Mouse (Mus musculus) limb, embryonic 12.5 days (tissue): Measurements from ENCODE around the gene Pkd1l1. TPM values are rescaled to one million over a fixed set of nuclear protein-coding genes. Genes with fewer than 3 reads are reported as not detected.

ENCODE experiments used
- ATAC-seq: fragments of 200-750 bp; cut with Nextera tagmentation; 2 replicates; pipeline ENCODE4 v1.8.0; 2017; ENCODE audit warnings: low read depth, moderate TSS enrichment; ENCODE audit not compliant: insufficient number of reproducible peaks, insufficient read depth, low FRiP score, low TSS enrichment
- H3K27ac ChIP-seq: fragments of 300-500 bp; sonication (generic); 2 replicates; pipeline ENCODE4 v1.5.1; 2016; ENCODE audit warnings: mild to moderate bottlenecking, moderate library complexity
- H3K27me3 ChIP-seq: fragments of 300-500 bp; sonication (generic); 2 replicates; pipeline ENCODE4 v1.6.1; 2016; ENCODE audit warnings: mild to moderate bottlenecking, moderate library complexity
- H3K36me3 ChIP-seq: fragments of 300-500 bp; sonication (generic); 2 replicates; pipeline ENCODE4 v1.6.1; 2016; ENCODE audit warnings: mild to moderate bottlenecking, moderate library complexity
- H3K4me1 ChIP-seq: fragments of 300-500 bp; sonication (generic); replicated peaks from 2 replicates; pipeline ENCODE4 v1.6.1; 2016
- H3K4me2 ChIP-seq: fragments of 300-500 bp; sonication (generic); 2 replicates; pipeline ENCODE4 v1.6.1; 2016; ENCODE audit warnings: mild to moderate bottlenecking, moderate library complexity
- H3K4me3 ChIP-seq: fragments of 300-500 bp; sonication (generic); replicated peaks from 2 replicates; pipeline ENCODE4 v1.5.1; 2016; ENCODE audit warnings: mild to moderate bottlenecking
- H3K9ac ChIP-seq: fragments of 300-500 bp; sonication (generic); replicated peaks from 2 replicates; pipeline ENCODE4 v1.6.1; 2016; ENCODE audit warnings: mild to moderate bottlenecking, moderate library complexity
- H3K9me3 ChIP-seq: fragments of 300-500 bp; sonication (generic); 2 replicates; pipeline ENCODE4 v1.6.1; 2016; ENCODE audit warnings: mild to moderate bottlenecking, moderate library complexity
- WGBS: fragments of 180-500 bp; shearing (Covaris S2); methylation state at CpG from one replicate; pipeline ENCODE4 v1.1.7; 2016; 5-methylcytosine and 5-hydroxymethylcytosine counted together
- polyA plus RNA-seq: library from polyadenylated mRNA; unstranded; fragments of >200 nt; fragmentation: Nextera tagmentation; extraction: Ambion mirVana; gene quantifications from 2 replicates; pipeline ENCODE4 v1.2.1, GENCODE M21; 2016

Pkd1l1 gene
- polyA plus RNA-seq, 1 experiment from 2014 or later = 0.04 TPM

DNA sequence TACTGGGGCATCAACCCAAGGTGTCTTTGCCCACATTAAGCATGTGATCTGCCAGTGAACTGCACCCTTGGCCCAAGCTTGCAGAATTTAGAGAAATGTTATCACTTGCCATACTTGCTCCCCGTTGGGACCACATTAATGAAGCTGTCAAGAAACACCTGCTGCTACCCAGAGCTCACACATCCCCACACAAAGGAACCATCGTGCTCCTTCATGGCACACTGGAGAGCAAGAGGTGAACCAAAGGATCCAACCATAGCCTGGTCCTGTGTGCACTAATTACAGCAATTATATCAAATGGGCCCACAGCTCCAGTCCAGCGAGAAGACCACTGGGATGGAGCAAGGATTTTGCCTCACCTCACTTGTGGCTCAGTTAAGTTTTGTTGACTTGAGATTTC lies 114.0 kb downstream of the Pkd1l1 start:
- H3K27ac ChIP-seq = no peak overlapping the region
- no peak overlapping the region for H3K4me2 ChIP-seq
- WGBS = 62% methylated on average over 3 of the region's 3 CpGs
- H3K4me3 ChIP-seq = no peak overlapping the region
- ATAC-seq = no peak
- H3K9me3 ChIP-seq = no peaks in the 10 kb centered on the region
- H3K9ac ChIP-seq = no peak overlapping the region
- H3K4me1 ChIP-seq = peaks cover 8% of the 10 kb centered on the region; the same call in 1 of the 2 replicates
- no peaks in the 10 kb centered on the region for H3K36me3 ChIP-seq
- no peaks in the 10 kb centered on the region for H3K27me3 ChIP-seq

DNA sequence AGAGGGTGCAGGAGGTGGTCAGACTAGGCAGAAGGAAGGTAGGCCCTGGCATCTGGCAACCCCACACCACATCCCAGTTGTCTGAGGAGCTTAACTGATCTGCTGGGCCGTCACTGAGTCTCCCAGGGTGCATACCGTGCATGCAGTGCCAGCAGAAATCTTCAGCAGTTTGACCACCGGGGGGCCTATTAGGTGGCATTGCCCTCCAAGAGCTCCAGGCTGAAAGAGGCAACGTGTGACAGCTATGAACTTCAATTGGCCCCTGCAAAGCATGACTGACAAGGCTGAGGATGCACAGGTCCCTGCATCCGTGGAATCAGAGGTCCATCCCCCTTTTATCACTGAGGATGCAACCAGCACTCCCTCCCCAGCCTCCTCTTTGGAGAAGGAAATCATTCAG lies 116.9 kb downstream of the Pkd1l1 start:
- Histone ChIP-seq H3K36me3 (no peaks in the 10 kb centered on the region), H3K27me3 (no peaks in the 10 kb centered on the region), H3K9me3 (no peaks in the 10 kb centered on the region), H3K27ac (no peak overlapping the region), H3K4me3 (no peak overlapping the region), H3K4me2 (no peak overlapping the region), H3K4me1 (peaks cover 8% of the 10 kb centered on the region; the same call in 1 of the 2 replicates), H3K9ac (no peak overlapping the region)
- 64% methylated on average over 5 of the region's 5 CpGs for WGBS
- no peak for ATAC-seq

GRCm38 (mm10) chr11:8848049-8848448 lies 125.0 kb downstream of the Pkd1l1 start:
- H3K9me3 ChIP-seq = no peaks in the 10 kb centered on the region
- no peak for ATAC-seq
- H3K27me3 ChIP-seq = no peaks in the 10 kb centered on the region
- no peak overlapping the region for H3K4me2 ChIP-seq
- no peak overlapping the region for H3K27ac ChIP-seq
- H3K9ac ChIP-seq = no peak overlapping the region
- no peaks in the 10 kb centered on the region for H3K4me1 ChIP-seq
- H3K36me3 ChIP-seq = no peaks in the 10 kb centered on the region
- H3K4me3 ChIP-seq = no peak overlapping the region

- 77% methylated on average over 2 of the region's 2 CpGs for WGBS
Observed at GRCm38 (mm10) chr11:8847627-8848026, 125.4 kb downstream of the Pkd1l1 start.

GRCm38 (mm10) chr11:8836176-8836575 lies 136.9 kb downstream of the Pkd1l1 start:
- no peaks in the 10 kb centered on the region for H3K4me1 ChIP-seq
- peaks cover 10% of the 10 kb centered on the region; the same call in 1 of the 2 replicates for H3K9me3 ChIP-seq
- no peak overlapping the region for H3K27ac ChIP-seq
- H3K36me3 ChIP-seq = no peaks in the 10 kb centered on the region
- 91% methylated on average over 6 of the region's 6 CpGs for WGBS
- no peak overlapping the region for H3K9ac ChIP-seq
- no peak for ATAC-seq
- H3K4me2 ChIP-seq = no peak overlapping the region
- H3K4me3 ChIP-seq = no peak overlapping the region
- H3K27me3 ChIP-seq = no peaks in the 10 kb centered on the region

More at GRCm38 (mm10) chr11:8847627-8848026, 125.4 kb downstream of the Pkd1l1 start:
- Histone ChIP-seq H3K27me3 (no peaks in the 10 kb centered on the region), H3K4me1 (no peaks in the 10 kb centered on the region), H3K9me3 (no peaks in the 10 kb centered on the region), H3K4me3 (no peak overlapping the region), H3K9ac (no peak overlapping the region), H3K36me3 (no peaks in the 10 kb centered on the region), H3K27ac (no peak overlapping the region), H3K4me2 (no peak overlapping the region)
- no peak for ATAC-seq

GRCm38 (mm10) chr11:8834121-8834520 lies 138.9 kb downstream of the Pkd1l1 start:
- no peaks in the 10 kb centered on the region for H3K36me3 ChIP-seq
- peaks cover 10% of the 10 kb centered on the region; the same call in 1 of the 2 replicates for H3K9me3 ChIP-seq
- no peak overlapping the region for H3K4me2 ChIP-seq
- no peaks in the 10 kb centered on the region for H3K27me3 ChIP-seq
- WGBS = 94% methylated on average over 4 of the region's 4 CpGs
- no peak overlapping the region for H3K4me3 ChIP-seq
- no peak for ATAC-seq
- H3K4me1 ChIP-seq = 0 out of 2 replicates have a peak, but pooled peaks cover 4% of the 10 kb centered on the region
- no peak overlapping the region for H3K9ac ChIP-seq
- no peak overlapping the region for H3K27ac ChIP-seq

GRCm38 (mm10) chr11:8830551-8830950 lies 142.5 kb downstream of the Pkd1l1 start:
- 66% methylated on average over 4 of the region's 4 CpGs for WGBS

DNA sequence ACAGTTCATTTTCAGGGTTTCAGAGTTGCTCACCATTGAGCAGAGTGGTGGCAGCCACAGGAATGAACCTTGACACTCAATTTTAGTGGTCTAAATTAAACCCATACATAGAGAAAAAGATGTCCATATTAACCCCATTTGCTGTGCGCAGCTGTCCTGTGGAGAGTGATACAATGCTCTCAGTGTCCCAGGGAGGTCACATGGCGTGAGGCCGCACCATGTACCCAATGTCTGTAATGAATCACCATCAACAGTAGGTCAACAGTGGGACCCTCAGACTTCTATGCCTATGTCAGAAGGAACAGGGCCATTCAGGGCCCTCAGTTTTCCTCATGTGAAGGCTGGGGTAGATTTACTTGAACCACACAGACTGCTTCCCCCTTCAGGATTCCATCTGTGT lies 143.5 kb downstream of the Pkd1l1 start:
- WGBS = 93% methylated on average over 3 of the region's 3 CpGs
- Histone ChIP-seq H3K4me2 (no peak overlapping the region), H3K36me3 (no peaks in the 10 kb centered on the region), H3K27ac (no peak overlapping the region), H3K4me1 (peaks cover 13% of the 10 kb centered on the region), H3K4me3 (no peak overlapping the region), H3K9me3 (no peaks in the 10 kb centered on the region), H3K9ac (no peak overlapping the region), H3K27me3 (no peaks in the 10 kb centered on the region)
- ATAC-seq = no peak

More at GRCm38 (mm10) chr11:8830551-8830950, 142.5 kb downstream of the Pkd1l1 start:
- Histone ChIP-seq H3K36me3 (no peaks in the 10 kb centered on the region), H3K9me3 (no peaks in the 10 kb centered on the region), H3K4me1 (peaks cover 13% of the 10 kb centered on the region), H3K27ac (no peak overlapping the region), H3K4me2 (no peak overlapping the region), H3K27me3 (no peaks in the 10 kb centered on the region), H3K9ac (no peak overlapping the region), H3K4me3 (no peak overlapping the region)
- ATAC-seq = no peak

DNA sequence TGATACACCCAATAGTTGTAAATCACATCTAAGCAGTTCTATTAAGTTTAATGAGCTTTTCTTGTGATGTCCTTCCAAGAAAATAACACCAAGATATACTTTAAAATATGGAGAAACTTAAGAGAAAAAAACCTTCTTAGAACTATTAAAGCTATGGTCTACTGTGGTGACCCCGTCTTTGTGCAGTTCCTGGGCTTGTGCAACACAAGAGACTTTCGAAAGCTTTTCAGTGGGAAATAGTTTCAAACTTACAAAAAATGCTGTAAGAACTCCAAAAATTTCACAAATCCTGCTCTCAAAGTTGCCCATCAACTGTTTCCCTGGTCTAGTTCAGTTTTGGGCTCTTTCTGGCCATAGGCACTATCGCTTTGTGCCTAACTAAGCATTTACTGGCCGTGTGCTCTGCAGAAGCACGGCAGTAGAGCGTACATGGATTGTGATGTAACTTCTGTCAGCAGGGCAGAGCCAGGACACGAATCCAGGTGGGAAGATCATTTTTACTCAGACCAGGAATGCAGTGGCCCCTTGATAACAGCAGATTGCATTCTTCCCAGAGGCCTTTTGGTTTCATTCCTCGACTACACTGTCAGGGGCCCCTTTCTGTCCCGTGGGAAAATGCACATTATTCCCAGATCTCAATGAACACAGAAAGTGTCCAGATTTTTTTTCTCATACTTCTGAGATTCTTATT lies 144.1 kb downstream of the Pkd1l1 start:
- Histone ChIP-seq H3K4me2 (no peak overlapping the region), H3K36me3 (no peaks in the 10 kb centered on the region), H3K9me3 (no peaks in the 10 kb centered on the region), H3K4me3 (no peak overlapping the region), H3K27me3 (no peaks in the 10 kb centered on the region), H3K27ac (no peak overlapping the region), H3K4me1 (peaks cover 13% of the 10 kb centered on the region), H3K9ac (no peak overlapping the region)
- 77% methylated on average over 9 of the region's 9 CpGs for WGBS
- ATAC-seq = no peak

GRCm38 (mm10) chr11:8826609-8827008 lies 146.5 kb downstream of the Pkd1l1 start:
- Histone ChIP-seq H3K36me3 (no peaks in the 10 kb centered on the region), H3K4me3 (no peak overlapping the region), H3K9me3 (no peaks in the 10 kb centered on the region), H3K4me1 (peaks cover 13% of the 10 kb centered on the region), H3K27ac (no peak overlapping the region), H3K4me2 (no peak overlapping the region), H3K27me3 (no peaks in the 10 kb centered on the region), H3K9ac (no peak overlapping the region)
- no peak for ATAC-seq
- WGBS = 88% methylated on average over 5 of the region's 5 CpGs

DNA sequence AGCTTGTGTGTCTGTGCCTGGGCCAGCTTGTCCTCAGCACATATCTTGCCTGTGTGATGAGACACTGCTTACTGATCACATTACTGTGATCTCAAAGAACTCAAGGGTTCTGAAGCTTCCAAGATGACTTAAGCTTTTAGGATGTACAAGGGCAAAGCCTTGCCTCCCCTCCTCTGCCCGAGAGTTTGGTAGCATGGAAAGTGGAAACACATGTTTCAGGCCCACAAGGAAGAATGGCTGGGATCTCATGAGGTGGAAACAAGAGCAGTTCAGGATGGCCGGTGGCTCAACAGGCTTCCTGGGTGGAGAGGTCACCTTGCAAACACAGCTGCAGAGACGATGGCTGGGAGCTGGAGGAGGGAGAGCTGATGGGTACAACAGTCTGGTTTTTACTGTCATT lies 147.0 kb downstream of the Pkd1l1 start:
- Histone ChIP-seq H3K27ac (peak overlapping the region; percentile 0; the same call in 1 of the 2 replicates), H3K9ac (no peak overlapping the region), H3K4me1 (peaks cover 13% of the 10 kb centered on the region), H3K9me3 (no peaks in the 10 kb centered on the region), H3K4me2 (no peak overlapping the region), H3K4me3 (no peak overlapping the region), H3K36me3 (no peaks in the 10 kb centered on the region), H3K27me3 (no peaks in the 10 kb centered on the region)
- no peak for ATAC-seq
- 9% methylated on average over 3 of the region's 3 CpGs for WGBS

DNA sequence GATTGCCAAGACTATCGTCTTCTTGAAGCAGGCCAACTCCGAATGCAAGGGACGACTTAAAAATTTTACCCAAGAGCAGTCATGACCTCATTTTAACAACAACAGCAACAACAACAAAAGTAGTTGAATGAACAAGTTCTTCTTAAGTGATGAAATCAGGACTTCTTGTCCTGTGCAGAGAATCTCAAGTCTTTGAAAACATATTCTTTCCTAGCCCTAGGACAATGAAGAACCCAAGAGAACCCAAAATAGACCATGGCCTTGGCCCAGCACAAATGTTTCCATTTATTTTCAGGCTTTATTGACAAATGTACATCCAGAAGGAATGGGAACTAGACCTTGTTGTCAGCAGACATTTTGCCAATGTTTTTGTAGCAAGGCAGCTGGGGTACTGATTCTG lies 147.7 kb downstream of the Pkd1l1 start:
- H3K9me3 ChIP-seq = no peaks in the 10 kb centered on the region
- H3K4me1 ChIP-seq = peaks cover 13% of the 10 kb centered on the region
- 92% methylated on average over 3 of the region's 3 CpGs for WGBS
- no peaks in the 10 kb centered on the region for H3K27me3 ChIP-seq
- no peak overlapping the region for H3K4me3 ChIP-seq
- no peak overlapping the region for H3K4me2 ChIP-seq
- H3K36me3 ChIP-seq = no peaks in the 10 kb centered on the region
- H3K27ac ChIP-seq = no peak overlapping the region
- no peak overlapping the region for H3K9ac ChIP-seq
- ATAC-seq = no peak
